Mouse (Mus musculus): ENCODE results near the gene 9030612E09Rik.

The 9030612E09Rik gene

DNA sequence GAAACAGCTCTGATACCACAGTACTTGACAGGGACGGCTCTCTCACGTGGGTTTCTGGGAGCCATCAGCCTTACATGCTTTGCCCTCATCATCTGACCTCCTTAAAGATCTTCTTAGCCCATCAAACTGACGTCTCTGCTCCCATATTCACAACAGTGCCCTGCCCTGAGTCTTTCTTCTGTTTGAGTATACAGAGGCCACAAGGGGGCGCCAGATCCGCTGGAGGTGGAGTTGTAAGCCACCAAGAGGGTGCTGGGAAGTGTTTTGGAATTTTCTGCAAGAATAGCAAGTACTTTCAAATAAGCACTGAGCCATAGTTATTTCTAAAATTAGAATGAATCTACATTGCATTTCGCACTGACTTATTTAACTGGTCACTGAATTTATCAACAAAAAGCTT, 37.4 kb downstream of the 9030612E09Rik start:
- DNase-seq, result no peak

DNA sequence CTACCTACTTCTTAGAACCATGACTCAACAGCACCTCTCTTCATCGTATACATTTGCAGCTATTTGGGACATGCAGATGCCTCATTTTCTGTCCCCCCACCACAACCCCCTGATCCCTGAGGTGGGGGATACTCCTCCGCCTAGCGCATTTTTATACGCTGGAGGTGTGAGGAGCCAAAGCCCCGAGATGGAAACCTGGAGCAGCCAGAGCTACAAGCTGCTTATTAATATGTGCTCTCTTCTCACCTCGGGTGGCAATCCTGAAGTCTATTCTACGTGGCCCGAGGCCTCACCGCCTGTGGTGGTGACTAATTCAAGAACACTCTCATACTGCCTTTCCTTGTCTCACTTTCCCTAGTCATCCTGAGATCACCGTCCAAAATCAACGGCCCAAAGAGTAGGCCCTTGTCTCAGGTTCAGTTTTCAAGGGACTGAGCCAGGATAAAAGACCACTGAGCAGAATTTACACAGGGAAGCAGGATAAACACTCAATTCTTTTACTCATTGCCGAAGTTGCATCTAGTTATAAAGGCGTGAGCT, 42.9 kb downstream of the 9030612E09Rik start:
- no peak for DNase-seq

DNA sequence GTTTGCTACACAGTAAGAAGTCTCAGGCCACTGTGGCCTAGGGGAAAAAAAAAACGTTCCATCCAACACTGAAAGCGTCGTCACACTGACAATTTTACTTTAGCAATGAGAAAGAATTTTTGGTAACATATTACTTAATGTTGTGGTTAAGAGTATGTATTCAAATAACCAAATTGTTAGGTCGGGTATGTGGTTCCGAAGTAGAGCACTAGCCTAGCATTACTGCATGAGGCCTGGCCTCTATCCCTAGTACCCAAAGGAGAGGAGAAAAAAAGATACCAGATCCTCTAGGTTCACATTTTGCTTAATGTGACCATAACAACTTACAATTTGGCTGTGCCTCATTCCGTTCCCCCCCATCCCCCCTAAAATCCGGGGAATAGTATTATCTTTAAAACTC, 46.0 kb downstream of the 9030612E09Rik start:
- no peak for DNase-seq

DNA sequence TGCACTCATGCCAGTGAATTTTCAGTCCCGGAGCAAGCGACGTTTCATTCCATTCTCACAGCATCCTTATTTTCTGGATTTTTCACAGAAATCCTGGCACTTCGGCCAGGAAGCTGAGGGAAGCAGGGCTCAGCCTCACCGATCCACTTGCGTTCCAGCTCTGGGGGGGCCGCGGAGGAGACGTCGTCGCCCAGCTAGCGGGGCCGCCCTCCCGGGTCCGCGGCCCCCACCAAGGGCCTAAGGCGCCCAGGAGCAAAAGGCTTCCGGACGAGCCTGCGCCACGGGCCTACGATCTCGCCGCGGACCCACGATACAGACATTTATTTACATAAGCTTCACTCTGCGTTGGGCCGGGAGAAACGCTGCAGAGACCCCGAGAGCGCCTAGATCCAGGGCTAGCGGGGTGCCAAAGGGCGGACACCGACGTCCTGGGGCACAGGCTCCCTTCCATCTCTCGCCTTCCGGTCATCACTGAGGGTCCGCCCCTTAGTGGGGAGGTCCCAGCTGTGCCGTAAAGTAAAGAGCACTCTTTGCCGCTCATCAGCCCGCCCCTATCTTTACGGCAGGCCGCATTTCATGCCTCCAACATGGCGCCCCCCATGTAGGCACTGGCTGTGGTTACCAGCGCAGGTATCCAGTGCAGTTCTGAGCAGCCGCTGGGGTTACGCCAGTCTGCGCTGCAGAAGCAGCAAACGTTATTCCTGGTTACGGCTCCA, 46.6 kb downstream of the 9030612E09Rik start, which contains the start of gene Pdss2:
Pdss2 (plus strand) TSS at position 577 of the 716 bp plus-strand sequence.
- DNase-seq, result peak; percentile 97

DNA sequence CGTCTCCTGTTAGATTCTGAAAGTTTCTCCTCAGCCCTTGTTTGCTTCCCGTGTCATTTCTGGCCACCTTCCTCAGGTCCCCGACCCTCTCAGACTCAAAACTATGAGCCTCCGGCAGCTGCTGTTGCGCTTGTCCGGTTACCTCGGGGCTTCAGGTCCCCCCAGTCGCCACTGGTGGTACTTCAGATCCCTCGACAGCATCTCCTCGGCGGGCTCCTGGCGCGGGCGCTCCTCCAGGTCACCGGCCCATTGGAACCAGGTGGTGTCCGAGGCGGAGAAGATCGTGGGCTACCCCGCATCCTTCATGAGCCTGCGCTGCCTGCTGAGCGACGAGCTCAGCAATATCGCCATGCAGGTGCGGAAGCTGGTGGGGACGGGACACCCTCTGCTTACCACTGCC, 47.2 kb downstream of the 9030612E09Rik start:
- no peak for DNase-seq

DNA sequence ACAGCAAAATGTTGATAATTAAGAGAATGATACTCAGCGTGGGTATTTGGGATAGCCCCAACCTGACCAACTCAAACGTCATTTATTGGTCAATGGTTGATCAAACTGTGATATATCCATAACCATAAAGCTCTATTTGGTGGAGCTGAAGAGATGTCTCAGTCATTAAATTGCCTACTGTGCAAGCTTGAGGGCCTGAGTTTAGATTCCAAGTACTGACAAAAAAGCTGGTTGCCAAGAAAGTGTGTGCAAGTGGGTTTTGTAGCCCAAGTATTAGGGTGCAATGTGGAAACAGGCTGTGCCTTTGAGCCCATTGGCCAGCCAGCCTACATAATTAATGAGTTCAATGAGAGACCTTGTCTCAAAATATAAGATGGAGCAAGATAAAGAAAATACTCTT, 48.9 kb downstream of the 9030612E09Rik start:
- no peak for DNase-seq
